Mouse (Mus musculus): Measurements from ENCODE around the gene Gpn2. TPM values are rescaled to one million over a fixed set of nuclear protein-coding genes. Genes with fewer than 3 reads are reported as not detected.

Gene Gpn2
- 15.2 and 17.6 TPM in 2 replicates for polyA plus RNA-seq (2012; rRNA removed)
- 10.0 and 10.3 TPM in 2 replicates for polyA plus RNA-seq (2014; fragmentation: Nextera tagmentation; extraction: Ambion mirVana)

DNA sequence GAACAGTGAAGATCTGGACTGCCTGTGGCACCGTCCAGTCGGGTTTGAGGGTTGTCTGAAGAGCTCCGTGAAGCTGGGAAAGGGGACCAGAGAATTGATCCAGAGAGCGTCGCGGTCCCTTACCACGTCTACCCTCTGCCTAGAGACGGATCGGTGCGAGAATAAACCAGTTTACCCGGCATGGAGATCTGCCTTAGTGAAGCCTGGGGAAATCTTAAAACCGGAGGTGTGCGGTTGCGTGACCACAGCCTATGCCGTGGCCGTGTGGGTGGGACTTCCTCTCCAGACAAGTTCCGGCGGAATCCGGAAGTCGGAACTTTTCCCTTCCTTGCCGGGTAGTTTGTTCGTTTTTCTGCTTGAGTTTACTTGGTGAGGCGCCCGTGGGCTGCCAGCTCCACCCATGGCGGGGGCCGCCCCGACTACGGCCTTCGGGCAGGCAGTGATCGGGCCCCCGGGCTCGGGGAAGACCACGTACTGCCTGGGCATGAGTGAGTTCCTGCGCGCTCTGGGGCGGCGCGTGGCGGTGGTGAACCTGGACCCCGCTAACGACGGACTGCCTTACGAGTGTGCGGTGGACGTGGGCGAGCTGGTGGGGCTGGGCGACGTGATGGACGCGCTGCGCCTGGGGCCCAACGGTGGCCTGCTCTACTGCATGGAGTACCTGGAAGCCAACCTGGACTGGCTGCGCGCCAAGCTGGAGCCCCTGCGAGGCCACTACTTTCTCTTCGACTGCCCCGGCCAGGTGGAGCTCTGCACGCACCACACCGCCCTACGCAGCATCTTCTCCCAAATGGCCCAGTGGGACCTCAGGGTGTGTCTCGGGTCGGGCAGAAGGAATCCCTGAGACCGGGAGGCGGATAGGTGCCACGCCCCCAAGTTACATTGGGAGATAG lies at the start of gene Gpn2:
TSS of gene Gpn2 (plus strand) at position 304 of the 893 bp plus-strand sequence.
- Histone ChIP-seq H3K36me3 (replicated peaks; ENCODE audit: control insufficient read depth, insufficient read depth, low read depth) (no peaks in the 10 kb centered on the region; the same call in none of the 2 replicates), H3K4me1 (replicated peaks; ENCODE audit: control insufficient read depth in 2 of 2, insufficient read depth in 2 of 2, low read length in 1 of 2) (peaks cover 5 to 8% of the 10 kb centered on the region in 2 experiments; a peak in 3 of 4 replicates), H3K4me2 (ENCODE audit: low read depth) (peak within 1 kb of the TSS; percentile 82), H3K9me3 (ENCODE audit: control insufficient read depth, low read length) (no peaks in the 10 kb centered on the region), H3K27ac (peak within 1 kb of the TSS; percentile 11; the same call in 1 of the 2 replicates), H3K9ac (replicated peaks) (peak within 1 kb of the TSS; percentile 64), H3K4me3 (ENCODE audit: insufficient read depth in 1 of 2, low read depth in 2 of 2, low read length in 2 of 2) (peak within 1 kb of the TSS; percentile 72 to 82), H3K27me3 (ENCODE audit: control insufficient read depth, insufficient read depth, low read length) (no peaks in the 10 kb centered on the region)
- TF ChIP-seq EP300 (IDR thresholded peaks at IDR 0.05; ENCODE audit: low read depth) (no peak), CTCF (IDR thresholded peaks at IDR 0.05; ENCODE audit: low read depth) (no peak)
- DNase-seq (ENCODE audit: low read depth in 3 of 3, low spot score in 3 of 3) (peak; percentile 72 to 73 (median 73)), ATAC-seq (ENCODE audit: insufficient read depth) (peak; percentile 83)
- WGBS (ENCODE audit: insufficient replicate concordance), result 2% methylated on average over 62 of the region's 65 CpGs

DNA sequence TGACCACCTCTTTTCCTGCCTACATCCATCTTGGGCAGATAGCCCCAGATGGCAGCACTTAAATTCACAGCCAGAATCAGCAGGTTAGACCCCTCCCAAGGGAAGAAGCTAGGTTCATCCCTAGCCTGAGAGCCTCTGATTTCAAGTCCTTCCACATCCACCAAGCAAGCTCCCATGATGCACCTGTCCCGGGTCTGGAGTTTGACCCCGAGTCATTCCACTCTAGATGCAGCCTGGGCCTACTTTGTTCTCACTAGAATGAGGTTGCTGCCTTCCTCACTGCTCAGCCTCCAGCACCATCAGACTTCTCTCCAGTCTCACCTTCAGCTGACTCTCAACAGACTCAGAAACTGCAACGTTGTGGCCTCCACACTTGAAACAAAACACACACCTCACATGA lies 48.1 kb upstream of the Gpn2 start:
- H3K4me2 ChIP-seq (ENCODE audit: low read depth), result no peak overlapping the region
- no peak for DNase-seq (ENCODE audit: low read depth in 3 of 3, low spot score in 3 of 3)
- no peak overlapping the region for H3K27ac ChIP-seq
- ATAC-seq (ENCODE audit: insufficient read depth), result no peak
- H3K27me3 ChIP-seq (ENCODE audit: control insufficient read depth, insufficient read depth, low read length), result no peaks in the 10 kb centered on the region
- H3K36me3 ChIP-seq (replicated peaks; ENCODE audit: control insufficient read depth, insufficient read depth, low read depth), result peaks cover 39% of the 10 kb centered on the region
- no peak overlapping the region for H3K4me3 ChIP-seq (ENCODE audit: insufficient read depth in 1 of 2, low read depth in 2 of 2, low read length in 2 of 2)
- H3K9me3 ChIP-seq (ENCODE audit: control insufficient read depth, low read length), result no peaks in the 10 kb centered on the region
- WGBS (ENCODE audit: insufficient replicate concordance), result 60% methylated on average over 3 of the region's 3 CpGs
- H3K4me1 ChIP-seq (replicated peaks; ENCODE audit: control insufficient read depth in 2 of 2, insufficient read depth in 2 of 2, low read length in 1 of 2), result no peaks in the 10 kb centered on the region
- H3K9ac ChIP-seq (replicated peaks), result no peak overlapping the region
- TF ChIP-seq EP300 (IDR thresholded peaks at IDR 0.05; ENCODE audit: low read depth) (no peak), CTCF (IDR thresholded peaks at IDR 0.05; ENCODE audit: low read depth) (no peak)

DNA sequence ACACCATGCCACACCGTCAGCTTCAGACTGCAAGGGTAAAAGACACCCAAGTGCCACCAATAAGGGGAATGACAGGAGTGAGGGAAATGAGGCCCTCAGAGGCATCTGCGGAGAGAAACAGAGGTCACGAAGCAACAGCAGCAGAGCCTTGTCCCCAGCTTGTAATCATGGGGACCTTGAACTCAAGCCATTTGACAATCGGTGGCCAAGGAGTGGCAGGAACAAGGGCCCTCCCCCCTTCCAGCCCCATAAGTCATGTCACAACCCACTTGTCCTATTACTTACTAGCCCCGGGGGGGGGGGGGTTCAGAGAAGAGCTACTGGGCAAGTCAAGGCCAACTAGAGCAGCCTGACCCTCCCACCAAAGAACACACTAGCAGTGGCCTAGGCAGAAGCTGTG lies 47.5 kb upstream of the Gpn2 start:
- Histone ChIP-seq H3K36me3 (replicated peaks; ENCODE audit: control insufficient read depth, insufficient read depth, low read depth) (peaks cover 38% of the 10 kb centered on the region), H3K27ac (no peak overlapping the region), H3K4me3 (ENCODE audit: insufficient read depth in 1 of 2, low read depth in 2 of 2, low read length in 2 of 2) (no peak overlapping the region), H3K9ac (replicated peaks) (no peak overlapping the region), H3K4me1 (replicated peaks; ENCODE audit: control insufficient read depth in 2 of 2, insufficient read depth in 2 of 2, low read length in 1 of 2) (no peaks in the 10 kb centered on the region), H3K4me2 (ENCODE audit: low read depth) (no peak overlapping the region), H3K27me3 (ENCODE audit: control insufficient read depth, insufficient read depth, low read length) (no peaks in the 10 kb centered on the region), H3K9me3 (ENCODE audit: control insufficient read depth, low read length) (no peaks in the 10 kb centered on the region)
- DNase-seq (ENCODE audit: low read depth in 3 of 3, low spot score in 3 of 3), result no peak
- 79% methylated on average over 5 of the region's 5 CpGs for WGBS (ENCODE audit: insufficient replicate concordance)
- no peak for TF ChIP-seq EP300 (IDR thresholded peaks at IDR 0.05; ENCODE audit: low read depth)
- TF ChIP-seq CTCF (IDR thresholded peaks at IDR 0.05; ENCODE audit: low read depth), result no peak
- ATAC-seq (ENCODE audit: insufficient read depth), result no peak

DNA sequence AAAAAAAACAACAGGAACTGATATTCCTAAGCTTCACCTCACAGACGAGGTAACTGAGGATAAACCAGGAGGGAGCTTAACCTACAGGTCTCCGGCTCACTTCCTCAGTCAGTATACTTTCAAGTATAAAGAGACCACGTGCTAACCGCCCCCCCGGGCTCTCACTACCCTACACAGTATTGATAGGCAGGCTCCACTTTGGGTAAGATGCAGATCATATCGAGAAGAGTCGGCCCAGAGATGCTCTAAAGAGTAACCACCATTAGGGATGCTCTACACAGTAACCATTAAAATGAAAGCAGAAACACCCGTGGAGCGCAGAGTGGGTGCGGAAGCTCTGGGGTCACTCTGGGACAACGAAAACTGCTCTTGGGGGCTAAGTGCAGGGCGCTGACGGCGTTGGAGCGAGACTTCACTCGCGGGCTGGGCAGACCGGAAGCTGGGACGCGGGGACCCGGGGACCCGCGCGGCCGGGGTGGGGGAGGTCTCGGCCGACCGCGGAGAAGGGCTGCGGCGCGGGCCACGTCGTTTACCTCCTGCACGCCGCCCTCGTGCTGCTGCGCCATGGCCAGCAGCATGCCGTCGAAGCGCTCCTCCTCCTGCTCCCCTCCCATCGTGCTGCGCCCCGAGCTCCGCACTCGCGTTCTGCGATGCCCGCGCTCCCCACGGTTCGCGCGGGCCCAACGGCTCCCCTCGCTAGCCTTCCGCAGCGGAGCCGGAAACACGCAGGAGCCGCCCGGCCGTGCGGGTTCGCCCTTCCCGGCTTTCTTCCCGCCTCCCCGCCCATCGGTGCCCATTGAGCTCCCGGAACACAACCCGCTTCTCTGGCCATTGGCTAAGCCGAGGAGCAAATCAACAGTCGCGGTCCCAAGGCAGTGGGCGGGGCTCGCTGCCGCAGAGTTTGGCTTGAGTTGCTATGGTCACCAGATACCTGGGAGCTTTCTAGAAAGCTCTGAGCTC lies 38.6 kb upstream of the Gpn2 start, which contains the start of gene Nudc:
TSS of gene Nudc (minus strand) at position 725 of the 960 bp plus-strand sequence.
- peak; percentile 95 to 96 (median 96) for DNase-seq (ENCODE audit: low read depth in 3 of 3, low spot score in 3 of 3)
- peak; percentile 98 for ATAC-seq (ENCODE audit: insufficient read depth)
- WGBS (ENCODE audit: insufficient replicate concordance), result under 1% methylated on average over 77 of the region's 77 CpGs
- H3K9me3 ChIP-seq (ENCODE audit: control insufficient read depth, low read length), result no peaks in the 10 kb centered on the region
- peaks cover 4% of the 10 kb centered on the region in 2 experiments; a peak in 2 of 4 replicates for H3K4me1 ChIP-seq (replicated peaks; ENCODE audit: control insufficient read depth in 2 of 2, insufficient read depth in 2 of 2, low read length in 1 of 2)
- no peaks in the 10 kb centered on the region for H3K27me3 ChIP-seq (ENCODE audit: control insufficient read depth, insufficient read depth, low read length)
- H3K36me3 ChIP-seq (replicated peaks; ENCODE audit: control insufficient read depth, insufficient read depth, low read depth), result peaks cover 5% of the 10 kb centered on the region; the same call in 1 of the 2 replicates
- H3K9ac ChIP-seq (replicated peaks), result peak within 1 kb of the TSS; percentile 65
- peak within 1 kb of the TSS; percentile 85 to 87 for H3K4me3 ChIP-seq (ENCODE audit: insufficient read depth in 1 of 2, low read depth in 2 of 2, low read length in 2 of 2)
- no peak within 1 kb of the TSS for H3K27ac ChIP-seq
- TF ChIP-seq CTCF (IDR thresholded peaks at IDR 0.05; ENCODE audit: low read depth) (no peak), EP300 (IDR thresholded peaks at IDR 0.05; ENCODE audit: low read depth) (no peak)
- peak within 1 kb of the TSS; percentile 76 for H3K4me2 ChIP-seq (ENCODE audit: low read depth)
